Mouse (Mus musculus): ENCODE results near the gene Uncx.

Uncx gene

GRCm38 (mm10) chr5:139543214-139543613 lies at the start of gene Uncx:
Uncx (plus strand) TSS chr5:139543494.
- in situ Hi-C loops (cut with MboI; ENCODE audit: low pct_unique_long_range_greater_than_20kb in 1 of 2, low sequenced_read_pairs in 2 of 2, unreplicated experiment in 1 of 2): no loop called here

- in situ Hi-C loops (cut with MboI; ENCODE audit: low pct_unique_long_range_greater_than_20kb in 1 of 2, low sequenced_read_pairs in 2 of 2, unreplicated experiment in 1 of 2): no loop called here
Observed at GRCm38 (mm10) chr5:139493690-139494089, 49.6 kb upstream of the Uncx start.

- in situ Hi-C loops (cut with MboI; ENCODE audit: low pct_unique_long_range_greater_than_20kb in 1 of 2, low sequenced_read_pairs in 2 of 2, unreplicated experiment in 1 of 2): no loop called here
Observed at GRCm38 (mm10) chr5:139495019-139495669, 48.1 kb upstream of the Uncx start.

GRCm38 (mm10) chr5:139496939-139497338 lies 46.4 kb upstream of the Uncx start:
- in situ Hi-C loops (cut with MboI; ENCODE audit: low pct_unique_long_range_greater_than_20kb in 1 of 2, low sequenced_read_pairs in 2 of 2, unreplicated experiment in 1 of 2): no loop called here

- in situ Hi-C loops (cut with MboI; ENCODE audit: low pct_unique_long_range_greater_than_20kb in 1 of 2, low sequenced_read_pairs in 2 of 2, unreplicated experiment in 1 of 2): no loop called here
Observed at GRCm38 (mm10) chr5:139498791-139499190, 44.5 kb upstream of the Uncx start.

GRCm38 (mm10) chr5:139502281-139502680 lies 41.0 kb upstream of the Uncx start:
- in situ Hi-C loops (cut with MboI; ENCODE audit: low pct_unique_long_range_greater_than_20kb in 1 of 2, low sequenced_read_pairs in 2 of 2, unreplicated experiment in 1 of 2): no loop called here

GRCm38 (mm10) chr5:139505073-139505606 lies 38.2 kb upstream of the Uncx start:
- in situ Hi-C loops (cut with MboI; ENCODE audit: low pct_unique_long_range_greater_than_20kb in 1 of 2, low sequenced_read_pairs in 2 of 2, unreplicated experiment in 1 of 2): no loop called here

GRCm38 (mm10) chr5:139506207-139506606 lies 37.1 kb upstream of the Uncx start:
- in situ Hi-C loops (cut with MboI; ENCODE audit: low pct_unique_long_range_greater_than_20kb in 1 of 2, low sequenced_read_pairs in 2 of 2, unreplicated experiment in 1 of 2): no loop called here

- in situ Hi-C loops (cut with MboI; ENCODE audit: low pct_unique_long_range_greater_than_20kb in 1 of 2, low sequenced_read_pairs in 2 of 2, unreplicated experiment in 1 of 2): no loop called here
Observed at GRCm38 (mm10) chr5:139510682-139511366, 32.5 kb upstream of the Uncx start.

GRCm38 (mm10) chr5:139512201-139512600 lies 31.1 kb upstream of the Uncx start:
- in situ Hi-C loops (cut with MboI; ENCODE audit: low pct_unique_long_range_greater_than_20kb in 1 of 2, low sequenced_read_pairs in 2 of 2, unreplicated experiment in 1 of 2): no loop called here

- in situ Hi-C loops (cut with MboI; ENCODE audit: low pct_unique_long_range_greater_than_20kb in 1 of 2, low sequenced_read_pairs in 2 of 2, unreplicated experiment in 1 of 2): no loop called here
Observed at GRCm38 (mm10) chr5:139516281-139516680, 27.0 kb upstream of the Uncx start.

GRCm38 (mm10) chr5:139520069-139520834 lies 23.0 kb upstream of the Uncx start:
- in situ Hi-C loops (cut with MboI; ENCODE audit: low pct_unique_long_range_greater_than_20kb in 1 of 2, low sequenced_read_pairs in 2 of 2, unreplicated experiment in 1 of 2): no loop called here

- in situ Hi-C loops (cut with MboI; ENCODE audit: low pct_unique_long_range_greater_than_20kb in 1 of 2, low sequenced_read_pairs in 2 of 2, unreplicated experiment in 1 of 2): no loop called here
Observed at GRCm38 (mm10) chr5:139521987-139522386, 21.3 kb upstream of the Uncx start.

GRCm38 (mm10) chr5:139528851-139529250 lies 14.4 kb upstream of the Uncx start:
- in situ Hi-C loops (cut with MboI; ENCODE audit: low pct_unique_long_range_greater_than_20kb in 1 of 2, low sequenced_read_pairs in 2 of 2, unreplicated experiment in 1 of 2): no loop called here

- in situ Hi-C loops (cut with MboI; ENCODE audit: low pct_unique_long_range_greater_than_20kb in 1 of 2, low sequenced_read_pairs in 2 of 2, unreplicated experiment in 1 of 2): loop anchor here in 1 of 2 experiments (10.0 kb wide), 1 partner anchor 129 kb away; no protein-coding TSS in a partner anchor
Observed at GRCm38 (mm10) chr5:139535386-139535919, 7.8 kb upstream of the Uncx start.

GRCm38 (mm10) chr5:139536211-139536910 lies 6.9 kb upstream of the Uncx start:
- in situ Hi-C loops (cut with MboI; ENCODE audit: low pct_unique_long_range_greater_than_20kb in 1 of 2, low sequenced_read_pairs in 2 of 2, unreplicated experiment in 1 of 2): loop anchor here in 1 of 2 experiments (10.0 kb wide), 1 partner anchor 128 kb away; no protein-coding TSS in a partner anchor

GRCm38 (mm10) chr5:139536911-139537738 lies 6.2 kb upstream of the Uncx start:
- in situ Hi-C loops (cut with MboI; ENCODE audit: low pct_unique_long_range_greater_than_20kb in 1 of 2, low sequenced_read_pairs in 2 of 2, unreplicated experiment in 1 of 2): loop anchor here in 1 of 2 experiments (10.0 kb wide), 1 partner anchor 128 kb away; no protein-coding TSS in a partner anchor
